Mouse (Mus musculus) macrophage (primary cell): ENCODE measurements around the gene Il18rap. TPM values are rescaled to one million over a fixed set of nuclear protein-coding genes. Genes with fewer than 3 reads are reported as not detected.

Experiments used
- H3K27ac ChIP-seq: fragments of 350-480 bp; formaldehyde crosslinking; 2 replicates; pipeline ENCODE4 v1.9.0; 2021
- H3K36me3 ChIP-seq: fragments of 350-480 bp; formaldehyde crosslinking; 2 replicates; pipeline ENCODE4 v1.9.0; 2021; ENCODE audit errors: inconsistent target
- H3K4me3 ChIP-seq: fragments of 350-480 bp; formaldehyde crosslinking; 2 replicates; pipeline ENCODE4 v1.9.0; 2021; ENCODE audit errors: inconsistent target
- H3K79me2 ChIP-seq: fragments of 350-480 bp; formaldehyde crosslinking; 2 replicates; pipeline ENCODE4 v1.9.0; 2021; ENCODE audit errors: inconsistent target
- WGBS: methylation state at CpG from one replicate; pipeline ENCODE4 v1.1.7; 2026; ENCODE audit warnings: inconsistent platforms; ENCODE audit not compliant: missing documents; 5-methylcytosine and 5-hydroxymethylcytosine counted together
- polyA plus RNA-seq: library from polyadenylated mRNA; stranded (reverse); fragments of 250-400 nt; gene quantifications from 3 replicates; pipeline ENCODE4 v1.2.4, GENCODE M21; 2018; ENCODE audit warnings: inconsistent platforms

The Il18rap gene
- polyA plus RNA-seq, 1 experiment from 2014 or later, result 0.87 TPM

DNA sequence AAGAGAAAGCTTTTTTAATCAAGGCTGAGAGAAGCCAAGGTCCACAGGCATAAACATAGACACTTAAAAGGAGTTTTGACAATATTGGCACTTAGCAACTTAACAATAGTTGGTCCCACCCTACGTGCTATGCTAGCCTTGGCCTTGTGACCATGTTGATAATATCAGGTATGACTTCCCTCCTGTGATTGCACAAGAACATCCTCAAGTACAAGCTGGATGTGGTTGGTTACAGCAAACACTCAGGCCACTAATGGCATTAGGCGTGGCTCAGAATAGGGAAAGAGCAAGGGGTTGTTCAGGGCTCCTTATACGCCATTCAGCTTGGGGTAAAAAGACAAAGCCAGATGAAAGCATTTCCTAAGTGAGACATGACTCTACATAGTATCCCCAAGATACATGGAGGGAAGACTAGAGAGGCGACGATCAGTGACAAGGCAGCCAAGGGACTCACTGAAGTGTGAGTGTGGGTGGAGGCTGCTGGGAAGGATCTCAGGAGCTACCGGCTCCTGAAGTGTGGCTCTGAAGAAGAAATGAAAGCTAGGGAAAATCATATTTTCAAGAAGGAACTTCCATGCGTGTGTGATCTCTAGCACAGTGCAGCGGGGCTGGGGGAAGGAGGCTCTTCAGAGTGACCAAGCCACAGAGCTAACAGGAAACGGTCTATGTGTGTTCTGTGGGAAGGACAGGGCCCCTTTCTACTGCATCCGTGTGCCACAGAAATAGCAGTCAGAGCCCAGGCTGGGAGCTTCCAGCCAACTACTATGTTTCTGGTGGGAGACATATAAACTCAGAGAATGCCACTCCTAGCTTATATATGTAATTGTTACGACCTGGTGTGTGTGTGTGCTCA, 13.4 kb upstream of the Il18rap start:
- WGBS, result 22% methylated on average over 11 of the region's 11 CpGs
- Histone ChIP-seq H3K36me3 (no peaks in the 10 kb centered on the region), H3K27ac (peak overlapping the region; percentile 47), H3K4me3 (no peak overlapping the region), H3K79me2 (no peaks in the 10 kb centered on the region)

DNA sequence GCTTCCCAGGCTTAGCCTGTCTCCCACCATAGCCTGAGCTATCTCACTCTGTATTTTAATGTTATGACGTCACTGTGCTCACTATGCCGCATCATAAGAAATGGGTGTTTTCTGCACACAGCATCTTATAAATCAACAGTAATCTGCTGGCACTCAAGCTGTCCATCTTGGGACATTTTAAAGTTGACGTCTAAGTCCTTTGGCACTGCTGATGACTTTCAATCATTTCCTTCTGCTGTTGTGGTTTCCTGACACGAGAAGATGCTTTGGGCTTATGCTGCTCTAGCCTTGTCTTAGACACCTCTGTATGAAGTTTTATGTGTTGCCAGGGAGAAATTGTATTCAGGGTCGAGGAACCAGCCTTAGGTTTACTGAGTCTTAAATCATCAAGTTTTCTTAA, 10.6 kb upstream of the Il18rap start:
- H3K36me3 ChIP-seq, result no peaks in the 10 kb centered on the region
- WGBS, result 30% methylated on average over 5 of the region's 5 CpGs
- no peak overlapping the region for H3K4me3 ChIP-seq

DNA sequence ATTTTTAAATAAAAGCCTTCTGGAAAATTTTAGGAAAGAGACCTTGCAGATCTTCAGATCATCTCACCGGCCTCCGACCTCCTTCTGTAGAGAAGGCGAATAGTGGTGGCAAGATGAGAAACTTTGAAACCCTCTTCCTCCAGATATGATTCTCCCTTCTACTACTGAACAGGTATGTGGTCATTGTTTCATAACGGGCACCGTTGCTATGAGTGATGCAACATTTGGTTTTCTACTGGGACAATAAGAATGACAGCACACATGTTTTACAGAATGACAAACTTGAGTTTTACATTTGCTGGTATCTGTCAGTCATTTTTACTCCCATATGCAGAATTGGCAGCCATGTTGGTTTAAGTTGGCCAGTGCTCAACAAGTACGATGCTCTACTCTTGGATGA, 1.2 kb downstream of the Il18rap start:
- H3K27ac ChIP-seq, result no peak overlapping the region
- H3K79me2 ChIP-seq, result no peaks in the 10 kb centered on the region
- H3K4me3 ChIP-seq, result no peak overlapping the region
- 52% methylated on average over 6 of the region's 6 CpGs for WGBS
- H3K36me3 ChIP-seq, result no peaks in the 10 kb centered on the region

More for the DNA sequence above, 10.6 kb upstream of the Il18rap start:
- Histone ChIP-seq H3K79me2 (no peaks in the 10 kb centered on the region), H3K27ac (no peak overlapping the region)

DNA sequence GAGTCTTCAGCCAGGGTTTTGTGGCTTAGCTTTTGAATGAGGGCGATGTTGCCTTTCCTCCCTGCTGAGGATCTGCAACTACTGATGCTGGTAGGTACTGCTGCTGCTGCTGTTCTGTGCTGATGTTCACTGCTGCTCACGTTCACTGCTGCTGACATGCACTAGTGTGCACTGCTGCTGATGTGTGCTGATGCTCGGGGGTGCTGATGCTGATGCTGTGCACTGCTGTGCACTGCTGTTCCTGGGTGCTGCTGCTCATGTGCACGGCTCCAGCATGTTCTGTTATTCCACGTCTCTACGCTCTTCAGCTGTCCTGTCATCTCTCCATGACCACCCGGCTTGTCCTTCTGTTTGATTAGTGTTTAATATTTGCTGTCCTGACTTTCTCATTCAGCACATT, 7.8 kb downstream of the Il18rap start:
- H3K79me2 ChIP-seq, result no peaks in the 10 kb centered on the region
- no peak overlapping the region for H3K4me3 ChIP-seq
- WGBS, result 94% methylated on average over 7 of the region's 7 CpGs
- H3K36me3 ChIP-seq, result no peaks in the 10 kb centered on the region
- no peak overlapping the region for H3K27ac ChIP-seq

DNA sequence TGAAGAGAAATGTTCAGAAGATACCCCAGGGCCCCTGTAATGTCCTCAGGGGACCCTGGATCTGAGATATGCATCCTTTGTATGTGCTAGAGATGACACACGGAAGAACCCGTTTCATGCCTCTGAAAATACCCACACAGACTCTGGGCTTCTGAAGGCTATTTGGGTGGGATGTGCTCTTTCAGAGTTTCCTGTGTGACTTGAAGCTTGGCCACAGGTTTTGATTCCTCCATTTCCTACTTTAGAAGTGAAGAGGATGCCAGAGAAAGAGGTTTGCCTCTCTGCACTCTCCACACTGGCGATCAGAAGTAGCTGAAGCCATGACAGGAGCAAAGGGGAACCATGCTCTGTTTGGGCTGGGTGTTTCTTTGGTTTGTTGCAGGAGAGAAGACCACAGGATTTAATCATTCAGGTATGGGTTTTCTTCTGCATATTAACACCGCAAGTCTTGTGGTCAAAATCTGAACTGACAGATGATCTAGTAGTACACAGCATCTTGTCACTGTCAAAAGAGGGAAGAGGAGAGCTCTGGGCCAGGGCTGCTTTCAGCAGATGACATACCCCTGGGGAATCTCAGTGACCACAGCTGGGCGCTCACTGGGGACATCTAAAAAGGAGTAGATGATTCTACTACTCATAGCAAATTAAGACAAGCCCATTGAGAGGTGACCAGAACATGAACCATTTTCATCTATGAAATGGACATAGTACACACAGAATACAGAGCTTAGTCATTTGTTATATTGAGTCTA, 9.0 kb downstream of the Il18rap start:
- 77% methylated on average over 5 of the region's 5 CpGs for WGBS
- no peaks in the 10 kb centered on the region for H3K79me2 ChIP-seq
- no peak overlapping the region for H3K4me3 ChIP-seq
- no peak overlapping the region for H3K27ac ChIP-seq
- H3K36me3 ChIP-seq, result no peaks in the 10 kb centered on the region

DNA sequence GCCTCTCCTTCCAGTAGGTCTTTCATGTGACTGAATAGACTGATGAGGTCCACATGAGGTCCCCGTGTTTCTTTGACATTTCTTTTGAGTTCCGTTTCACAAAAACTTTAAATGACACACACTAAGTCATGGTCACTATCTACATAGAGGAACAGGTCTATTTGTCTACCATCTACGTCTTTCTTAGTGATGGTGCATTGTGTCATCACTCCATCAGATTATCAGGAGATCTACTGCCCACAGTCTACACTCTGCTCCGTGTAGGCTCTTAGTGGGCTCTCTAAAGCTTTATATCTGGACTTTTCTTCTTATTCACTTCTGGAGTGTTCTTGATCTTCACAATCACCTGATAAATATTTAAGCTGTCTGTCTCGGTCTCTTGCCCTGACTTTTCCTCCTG, 14.1 kb downstream of the Il18rap start:
- Histone ChIP-seq H3K27ac (no peak overlapping the region), H3K4me3 (no peak overlapping the region), H3K36me3 (no peaks in the 10 kb centered on the region), H3K79me2 (no peaks in the 10 kb centered on the region)
- WGBS, result 91% methylated on average over 5 of the region's 5 CpGs

DNA sequence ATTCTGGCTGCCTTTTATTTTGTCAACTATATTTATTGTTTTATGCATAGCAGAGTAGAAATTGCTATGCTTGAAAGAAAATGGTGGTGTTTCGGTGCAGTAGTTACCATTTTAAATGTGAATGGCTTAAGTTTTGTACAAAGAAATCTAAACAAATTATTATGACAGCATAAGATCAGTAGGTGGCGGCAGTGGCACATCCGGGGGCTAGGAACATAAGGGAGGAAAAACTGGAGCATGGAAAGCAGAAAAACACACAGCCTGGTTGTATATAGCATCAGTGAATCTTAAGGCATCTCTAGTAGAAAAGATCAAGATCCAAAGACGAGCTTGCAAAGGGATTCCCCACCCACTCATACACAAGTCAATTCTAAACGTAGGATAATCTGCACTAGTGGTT, 22.4 kb downstream of the Il18rap start:
- H3K27ac ChIP-seq, result no peak overlapping the region
- H3K4me3 ChIP-seq, result no peak overlapping the region
- 86% methylated on average over 5 of the region's 5 CpGs for WGBS
- H3K79me2 ChIP-seq, result no peaks in the 10 kb centered on the region
- H3K36me3 ChIP-seq, result no peaks in the 10 kb centered on the region

DNA sequence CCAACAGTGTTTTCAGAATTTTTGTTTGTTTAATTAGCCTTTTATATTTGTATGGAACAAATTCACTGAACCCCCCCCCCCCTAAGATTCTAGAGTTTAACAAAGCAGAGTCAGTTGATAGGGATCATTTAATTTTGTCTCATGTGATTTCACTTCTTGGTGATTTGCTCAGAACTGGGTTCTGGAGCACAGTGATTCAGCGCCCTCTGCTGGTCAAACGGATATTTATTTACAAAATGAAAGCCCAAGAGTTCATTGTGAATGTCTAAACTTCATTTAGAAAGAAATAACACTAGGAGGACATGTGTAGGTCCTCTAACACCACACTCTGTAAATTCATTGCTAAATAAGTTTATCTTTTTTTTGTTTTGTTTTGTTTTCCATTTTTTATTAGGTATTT, 29.5 kb downstream of the Il18rap start:
- Histone ChIP-seq H3K27ac (no peak overlapping the region), H3K4me3 (no peak overlapping the region), H3K36me3 (no peaks in the 10 kb centered on the region), H3K79me2 (no peaks in the 10 kb centered on the region)
- WGBS, result 0% methylated on average over 2 of the region's 2 CpGs

DNA sequence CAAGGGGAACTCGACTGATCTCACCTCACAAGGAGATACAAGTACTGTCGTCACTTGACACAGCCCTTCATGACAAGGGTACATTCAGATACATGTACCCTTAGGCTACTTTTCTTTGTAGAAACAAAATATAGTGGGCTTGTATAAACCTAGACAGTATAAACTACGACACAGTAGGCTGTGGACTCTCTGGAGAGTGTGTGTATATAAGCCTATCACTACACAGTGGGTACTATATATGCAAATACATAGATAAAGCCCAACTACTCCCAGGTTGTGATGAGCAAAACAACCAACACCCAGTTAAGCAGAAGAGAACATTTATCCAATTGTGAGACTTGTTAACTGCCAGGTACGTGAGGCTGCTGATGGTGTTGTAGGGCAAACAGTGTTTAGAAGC, 31.5 kb downstream of the Il18rap start:
- H3K79me2 ChIP-seq, result no peaks in the 10 kb centered on the region
- 88% methylated on average over 4 of the region's 4 CpGs for WGBS
- H3K36me3 ChIP-seq, result no peaks in the 10 kb centered on the region
- H3K4me3 ChIP-seq, result no peak overlapping the region
- no peak overlapping the region for H3K27ac ChIP-seq

DNA sequence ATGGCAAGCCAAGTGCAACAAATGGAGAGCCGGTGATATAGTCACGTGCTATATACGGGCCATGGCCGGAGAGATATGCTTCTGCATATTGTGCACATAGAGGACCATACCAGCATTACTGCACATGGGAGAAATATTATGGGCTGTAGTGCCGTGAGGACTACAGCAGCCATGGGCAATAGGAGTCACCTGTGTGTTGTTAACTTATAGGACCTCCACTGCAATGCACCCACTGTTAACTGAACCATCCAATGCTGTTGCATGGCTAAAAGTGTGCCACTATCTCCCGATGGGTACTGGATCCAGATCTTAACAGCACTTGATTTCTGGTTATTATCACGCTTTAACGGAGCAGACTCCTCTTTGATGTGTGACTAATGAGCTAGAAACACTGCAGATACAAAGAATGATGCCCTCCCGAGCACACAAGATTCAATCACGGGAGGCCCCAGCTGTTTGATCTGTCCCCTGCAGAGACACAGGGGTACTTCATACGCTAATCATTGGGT, 32.0 kb downstream of the Il18rap start:
- no peaks in the 10 kb centered on the region for H3K36me3 ChIP-seq
- WGBS, result 91% methylated on average over 11 of the region's 11 CpGs
- no peak overlapping the region for H3K4me3 ChIP-seq
- no peak overlapping the region for H3K27ac ChIP-seq
- H3K79me2 ChIP-seq, result no peaks in the 10 kb centered on the region

DNA sequence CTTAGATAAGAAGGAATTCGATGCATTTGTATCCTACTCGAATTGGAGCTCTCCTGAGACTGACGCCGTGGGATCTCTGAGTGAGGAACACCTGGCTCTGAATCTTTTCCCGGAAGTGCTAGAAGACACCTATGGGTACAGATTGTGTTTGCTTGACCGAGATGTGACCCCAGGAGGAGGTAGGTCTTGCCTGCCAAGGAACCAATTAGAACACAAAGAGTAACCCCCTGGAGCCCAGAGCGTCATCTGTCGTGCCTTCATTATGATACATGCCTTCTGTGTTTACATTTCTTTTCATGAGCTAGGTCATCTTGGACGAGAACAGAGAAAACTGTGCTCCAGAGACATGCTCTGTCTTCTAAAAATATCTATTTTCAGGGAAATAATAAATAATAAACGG, 32.6 kb downstream of the Il18rap start:
- 93% methylated on average over 10 of the region's 10 CpGs for WGBS
- no peak overlapping the region for H3K4me3 ChIP-seq
- H3K27ac ChIP-seq, result no peak overlapping the region
- no peaks in the 10 kb centered on the region for H3K79me2 ChIP-seq
- H3K36me3 ChIP-seq, result no peaks in the 10 kb centered on the region

DNA sequence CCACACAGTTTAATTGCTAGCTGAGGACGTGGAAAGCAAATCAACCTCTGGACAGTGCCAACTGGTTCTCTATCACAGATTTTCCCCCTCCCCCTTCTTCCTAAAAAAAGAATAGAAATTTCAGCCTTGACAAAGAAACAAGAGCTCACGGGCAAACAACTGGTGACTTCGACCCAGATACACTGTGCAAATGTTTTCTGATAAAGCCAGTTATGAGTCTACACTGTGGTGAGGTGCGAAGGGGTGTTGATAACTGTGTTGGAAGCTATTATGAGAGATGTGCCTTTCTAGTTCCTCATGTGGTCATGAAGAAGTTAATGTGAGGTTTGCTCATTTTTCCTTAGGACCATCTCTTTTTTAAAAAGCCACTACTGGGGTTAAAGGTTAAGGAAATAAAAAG, 54.2 kb downstream of the Il18rap start:
- Histone ChIP-seq H3K36me3 (no peaks in the 10 kb centered on the region), H3K4me3 (no peak overlapping the region), H3K79me2 (no peaks in the 10 kb centered on the region), H3K27ac (no peak overlapping the region)
- WGBS, result 83% methylated on average over 4 of the region's 4 CpGs

DNA sequence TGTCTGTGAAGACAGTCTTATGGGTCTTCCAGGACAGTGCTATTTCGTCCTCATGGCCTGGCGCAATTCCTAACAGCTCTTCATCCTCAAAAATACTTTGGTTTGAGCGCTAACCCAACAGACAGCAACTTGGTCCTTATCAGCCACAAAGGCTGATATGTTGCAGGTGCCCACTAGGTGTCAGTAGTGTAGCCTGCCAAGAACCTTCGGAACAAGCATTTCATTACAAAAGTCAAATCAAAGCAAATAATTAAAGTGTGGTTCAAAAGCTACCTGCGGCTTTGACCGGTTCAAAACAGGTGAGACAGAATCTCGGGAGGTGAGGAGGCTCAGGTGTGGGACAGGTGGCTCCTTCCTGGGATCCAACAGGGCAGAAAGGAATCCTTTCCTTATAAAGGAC, 64.6 kb downstream of the Il18rap start, which contains the start of gene Slc9a4:
Gene Slc9a4 (plus strand): TSS at position 298 of the 400 bp plus-strand sequence.
- Histone ChIP-seq H3K4me3 (no peak within 1 kb of the TSS), H3K27ac (no peak within 1 kb of the TSS), H3K79me2 (no peaks in the 10 kb centered on the region), H3K36me3 (no peaks in the 10 kb centered on the region)
- WGBS, result 13% methylated on average over 7 of the region's 7 CpGs

DNA sequence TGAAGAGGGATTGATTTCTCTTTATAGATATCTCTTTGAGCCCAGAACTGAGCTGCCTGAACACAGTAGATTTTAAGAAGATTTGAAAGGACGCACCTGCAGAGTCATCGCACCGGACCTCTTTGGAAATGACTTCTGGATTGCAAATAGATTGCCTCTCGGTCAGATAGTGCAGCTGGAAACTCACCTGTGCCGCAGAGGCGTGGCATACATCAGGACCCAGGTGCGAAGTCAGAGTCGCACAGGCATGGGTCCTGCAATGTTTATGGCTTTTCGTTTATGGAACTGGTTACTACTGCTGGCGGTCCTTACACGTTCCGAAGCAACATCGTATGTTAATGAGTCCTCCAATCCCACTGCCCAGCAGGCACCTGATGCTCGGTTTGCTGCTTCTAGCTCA, 65.1 kb downstream of the Il18rap start:
- Histone ChIP-seq H3K27ac (no peak overlapping the region), H3K36me3 (no peaks in the 10 kb centered on the region), H3K79me2 (no peaks in the 10 kb centered on the region), H3K4me3 (no peak overlapping the region)
- 75% methylated on average over 14 of the region's 14 CpGs for WGBS

DNA sequence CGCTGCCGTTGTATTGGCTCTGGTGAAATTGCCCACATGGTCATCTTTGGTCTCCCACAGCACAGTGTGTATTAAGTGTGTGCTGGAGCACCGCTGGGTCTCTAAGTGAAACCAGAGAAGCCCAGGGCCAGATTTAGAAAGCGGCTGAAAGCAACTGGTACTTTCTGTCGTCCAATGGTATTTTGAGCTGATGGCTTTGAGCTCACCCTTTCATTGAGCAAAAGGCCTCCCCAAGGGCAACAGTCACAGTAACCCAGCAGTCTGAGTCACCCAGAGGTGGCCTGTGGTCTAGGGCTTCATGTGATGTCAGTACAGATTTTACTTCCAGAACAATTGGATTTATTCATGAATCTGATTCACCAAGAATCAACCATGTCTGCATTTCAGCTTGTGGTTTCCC, 71.6 kb downstream of the Il18rap start:
- Histone ChIP-seq H3K36me3 (no peaks in the 10 kb centered on the region), H3K4me3 (no peak overlapping the region), H3K79me2 (no peaks in the 10 kb centered on the region), H3K27ac (no peak overlapping the region)
- WGBS, result 95% methylated on average over 5 of the region's 5 CpGs
